Mouse (Mus musculus) liver, embryonic 11.5 days (tissue): ENCODE data around the gene Ints6. TPM values are rescaled to one million over a fixed set of nuclear protein-coding genes. Genes with fewer than 3 reads are reported as not detected.

Source experiments
- ATAC-seq: fragments of 200-750 bp; cut with Nextera tagmentation; replicated peaks from 2 replicates; pipeline ENCODE4 v1.8.0; 2017; ENCODE audit warnings: moderate number of reproducible peaks, mild to moderate bottlenecking, moderate TSS enrichment, moderate library complexity; ENCODE audit not compliant: low FRiP score
- DNase-seq: peaks from one replicate; pipeline ENCODE4 v3.0.0-alpha.2; 2017; ENCODE audit warnings: low spot score
- H3K27ac ChIP-seq: fragments of 300-500 bp; sonication (generic); 2 replicates; pipeline ENCODE4 v1.5.1; 2014; ENCODE audit warnings: mild to moderate bottlenecking, low read depth, low read length, control low read depth
- H3K27me3 ChIP-seq: fragments of 300-500 bp; sonication (generic); replicated peaks from 2 replicates; pipeline ENCODE4 v1.6.1; 2014; ENCODE audit warnings: low read length, mixed read lengths; ENCODE audit not compliant: control insufficient read depth, insufficient read depth
- H3K36me3 ChIP-seq: fragments of 300-500 bp; sonication (generic); 2 replicates; pipeline ENCODE4 v1.6.1; 2014; ENCODE audit warnings: mild to moderate bottlenecking, low read length, moderate library complexity, mixed read lengths; ENCODE audit not compliant: control insufficient read depth, insufficient read depth
- H3K4me1 ChIP-seq: fragments of 300-500 bp; sonication (generic); replicated peaks from 2 replicates; pipeline ENCODE4 v1.6.1; 2014; ENCODE audit warnings: low read length, mixed read lengths; ENCODE audit not compliant: control insufficient read depth, insufficient read depth
- H3K4me2 ChIP-seq: fragments of 300-500 bp; sonication (generic); 2 replicates; pipeline ENCODE4 v1.6.1; 2014; ENCODE audit warnings: mild to moderate bottlenecking, control low read depth, moderate library complexity
- H3K4me3 ChIP-seq: fragments of 300-500 bp; sonication (generic); 2 replicates; pipeline ENCODE4 v1.5.1; 2014; ENCODE audit warnings: low read depth, low read length, control low read depth
- H3K9ac ChIP-seq: fragments of 300-500 bp; sonication (generic); 2 replicates; pipeline ENCODE4 v1.6.1; 2014; ENCODE audit warnings: low read depth, low read length, control low read depth
- H3K9me3 ChIP-seq: fragments of 300-500 bp; sonication (generic); 2 replicates; pipeline ENCODE4 v1.6.1; 2016; ENCODE audit warnings: low read length, inconsistent platforms, mixed read lengths; ENCODE audit not compliant: control insufficient read depth
- WGBS: fragments of 180-500 bp; shearing (Covaris S2); extraction: QIAGEN DNeasy Blood & Tissue Kit; methylation state at CpG from one replicate; pipeline ENCODE4 v1.1.7; 2014; 5-methylcytosine and 5-hydroxymethylcytosine counted together
- polyA plus RNA-seq: library from polyadenylated mRNA; unstranded; fragments of >200 nt; fragmentation: Nextera tagmentation; extraction: Ambion mirVana; gene quantifications from 2 replicates; pipeline ENCODE4 v1.2.1, GENCODE M21; 2014

The Ints6 gene
- 30.1 and 32.2 TPM in 2 replicates for polyA plus RNA-seq

DNA sequence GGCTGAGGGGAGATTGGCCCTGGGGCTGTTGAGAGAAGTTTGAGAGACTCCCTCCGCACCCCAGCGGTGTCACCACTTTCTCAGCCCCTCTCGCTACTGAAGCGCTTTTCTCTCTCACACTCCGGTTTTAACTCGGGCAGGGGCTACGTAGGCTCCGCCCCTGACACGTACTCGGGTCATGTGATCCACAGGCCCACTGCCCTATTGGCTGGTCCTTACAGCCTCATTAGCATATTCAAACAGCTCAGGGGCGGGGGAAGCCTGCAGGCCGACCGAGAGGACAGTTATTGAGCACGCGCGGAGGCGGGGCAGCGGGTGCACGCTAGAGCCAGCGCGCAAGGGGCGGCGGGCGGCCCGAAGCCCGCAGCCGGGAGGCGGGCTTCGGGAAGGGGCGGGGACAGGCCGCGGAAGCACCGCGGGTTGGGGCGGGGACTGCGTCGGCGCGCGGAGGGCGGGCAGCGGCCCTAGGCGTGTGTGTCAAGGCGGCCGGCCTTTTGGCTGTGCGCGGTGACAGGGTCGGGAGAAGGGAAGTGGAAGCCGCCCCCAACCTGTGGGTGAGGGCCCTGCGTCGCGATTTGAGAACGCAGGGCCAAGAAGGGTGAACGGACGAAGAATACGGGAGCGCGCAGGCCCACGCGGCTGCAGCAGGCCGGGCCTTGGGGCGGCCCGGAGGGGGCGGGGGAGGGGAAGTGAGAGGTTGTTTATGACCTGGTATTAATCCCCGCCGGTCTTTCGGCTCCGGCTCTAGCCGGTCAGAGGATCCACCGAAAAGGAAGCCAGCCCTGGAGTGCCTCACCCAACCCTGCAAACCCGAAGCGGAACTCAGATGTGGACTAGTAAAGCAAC, at the start of gene Ints6:
Ints6 (minus strand) TSS at position 134 of the 846 bp plus-strand sequence.
- Histone ChIP-seq H3K27me3 (no peaks in the 10 kb centered on the region), H3K9me3 (no peaks in the 10 kb centered on the region), H3K4me1 (peaks cover 8% of the 10 kb centered on the region), H3K36me3 (peaks cover 6% of the 10 kb centered on the region; the same call in 1 of the 2 replicates), H3K9ac (peak within 1 kb of the TSS; percentile 99), H3K4me3 (peak within 1 kb of the TSS; percentile 97), H3K27ac (peak within 1 kb of the TSS; percentile 100), H3K4me2 (peak within 1 kb of the TSS; percentile 89)
- under 1% methylated on average over 71 of the region's 72 CpGs for WGBS
- ATAC-seq (peak; percentile 95), DNase-seq (peak; percentile 94)

DNA sequence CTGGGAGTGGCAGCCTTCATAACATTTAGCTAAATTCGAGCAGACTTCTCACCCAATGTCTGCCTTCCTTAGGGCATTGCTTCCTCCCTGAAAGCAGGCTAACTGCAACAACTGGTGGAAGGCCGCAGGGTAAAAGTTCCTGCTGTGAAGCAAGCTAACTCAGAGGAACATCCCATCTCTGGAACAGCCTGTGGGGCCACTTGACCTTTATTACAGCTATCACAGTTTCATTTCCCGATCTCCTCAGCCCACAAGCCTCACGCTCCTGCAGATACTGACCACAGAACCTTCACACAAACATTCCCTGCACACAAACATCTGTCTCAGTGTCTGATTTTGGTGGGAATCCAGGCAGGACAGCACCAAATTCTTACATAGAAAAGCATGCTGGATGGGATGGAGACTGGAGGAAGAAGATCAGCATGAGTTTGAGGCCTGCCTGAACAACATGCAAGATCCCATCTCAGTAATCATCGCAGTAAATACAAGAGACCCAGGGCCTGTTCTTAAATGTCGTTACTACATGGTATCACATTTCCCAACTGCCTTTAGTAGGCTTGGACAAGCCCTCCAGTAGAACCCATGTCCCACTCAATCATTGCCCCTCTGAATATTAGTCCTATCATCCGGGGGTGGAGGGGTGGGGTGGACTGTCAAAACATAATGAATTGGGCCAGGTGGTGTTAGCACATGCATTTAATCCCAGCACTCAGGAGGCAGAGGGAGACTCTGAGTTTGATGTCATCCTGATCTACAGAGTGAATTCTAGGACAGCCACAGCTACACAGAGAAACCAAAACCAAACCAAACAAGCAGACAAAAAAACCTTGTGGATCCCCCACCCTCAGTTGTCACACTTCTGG, 47.9 kb upstream of the Ints6 start:
- ATAC-seq (no peak), DNase-seq (no peak)
- Histone ChIP-seq H3K27me3 (no peaks in the 10 kb centered on the region), H3K9ac (no peak overlapping the region), H3K9me3 (no peaks in the 10 kb centered on the region), H3K4me2 (no peak overlapping the region), H3K4me3 (no peak overlapping the region), H3K27ac (no peak overlapping the region), H3K4me1 (no peaks in the 10 kb centered on the region), H3K36me3 (no peaks in the 10 kb centered on the region)
- WGBS = 57% methylated on average over 7 of the region's 7 CpGs

DNA sequence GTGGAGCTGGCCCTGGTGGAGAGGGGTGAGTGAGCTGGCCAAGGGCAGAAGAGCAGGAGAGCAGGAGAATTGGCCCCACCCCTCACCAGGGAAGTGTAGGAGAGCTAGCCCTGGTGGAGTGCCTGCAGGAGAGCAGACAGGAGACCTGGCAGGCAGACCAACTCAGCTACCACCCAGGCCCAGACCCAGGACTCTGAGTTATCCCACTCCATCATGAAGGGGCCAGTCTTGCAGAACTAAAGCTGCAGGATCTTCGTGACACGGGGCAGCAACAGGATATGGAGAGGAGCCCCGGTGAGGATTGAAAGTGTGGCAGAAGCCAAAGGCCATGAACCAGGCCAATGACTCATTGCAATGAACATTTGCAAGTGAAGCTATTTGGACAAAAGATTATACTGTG, 46.0 kb upstream of the Ints6 start:
- no peak overlapping the region for H3K9ac ChIP-seq
- no peak overlapping the region for H3K4me2 ChIP-seq
- H3K36me3 ChIP-seq = no peaks in the 10 kb centered on the region
- H3K4me3 ChIP-seq = no peak overlapping the region
- H3K27ac ChIP-seq = no peak overlapping the region
- H3K27me3 ChIP-seq = no peaks in the 10 kb centered on the region
- no peaks in the 10 kb centered on the region for H3K4me1 ChIP-seq
- no peaks in the 10 kb centered on the region for H3K9me3 ChIP-seq
- WGBS = 43% methylated on average over 3 of the region's 3 CpGs
- DNase-seq (no peak), ATAC-seq (no peak)

DNA sequence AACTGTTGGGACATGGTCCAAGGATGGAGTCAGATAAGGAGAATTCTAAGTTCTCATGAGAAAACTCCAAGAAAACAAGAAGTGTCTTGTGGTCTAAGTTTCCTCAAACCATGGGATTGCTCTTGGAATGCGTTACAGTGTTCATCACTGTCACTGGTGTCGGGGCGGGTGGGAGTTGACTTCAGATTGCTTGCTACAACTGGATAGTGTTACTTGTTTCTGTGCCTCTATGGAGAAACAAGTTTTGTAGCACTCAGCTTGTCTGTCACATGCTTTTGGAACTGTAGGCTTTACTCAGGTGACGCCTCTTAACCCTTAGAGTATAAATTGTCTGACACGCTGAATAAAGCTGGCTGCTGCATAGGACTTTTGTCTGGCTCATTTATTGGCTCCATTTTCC, 42.2 kb upstream of the Ints6 start:
- Histone ChIP-seq H3K4me3 (no peak overlapping the region), H3K4me2 (no peak overlapping the region), H3K27ac (no peak overlapping the region), H3K9ac (no peak overlapping the region), H3K36me3 (no peaks in the 10 kb centered on the region), H3K4me1 (no peaks in the 10 kb centered on the region), H3K27me3 (no peaks in the 10 kb centered on the region), H3K9me3 (no peaks in the 10 kb centered on the region)
- ATAC-seq (no peak), DNase-seq (no peak)
- 73% methylated on average over 5 of the region's 5 CpGs for WGBS

DNA sequence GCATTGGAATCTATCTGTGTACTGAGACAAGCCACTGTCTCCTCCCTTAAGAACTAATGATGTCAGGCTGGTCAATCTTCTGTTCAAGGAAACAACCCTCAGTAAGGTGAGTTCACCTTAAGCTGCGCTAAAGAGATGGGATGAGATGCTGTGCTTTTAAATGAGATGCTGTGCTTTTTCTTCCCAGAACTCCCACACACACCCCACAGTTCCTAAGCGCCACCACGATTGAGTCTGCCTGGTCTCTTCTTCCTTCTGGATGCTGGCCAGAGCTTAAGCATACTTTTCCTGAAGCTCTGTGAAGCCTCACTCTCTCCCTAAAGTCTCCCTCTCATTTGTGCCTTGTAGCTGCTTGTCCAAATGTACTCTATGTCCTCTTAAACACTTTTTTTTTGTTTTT, 39.8 kb upstream of the Ints6 start:
- Histone ChIP-seq H3K36me3 (no peaks in the 10 kb centered on the region), H3K27me3 (no peaks in the 10 kb centered on the region), H3K4me3 (no peak overlapping the region), H3K27ac (no peak overlapping the region), H3K4me2 (no peak overlapping the region), H3K9me3 (no peaks in the 10 kb centered on the region), H3K9ac (no peak overlapping the region), H3K4me1 (no peaks in the 10 kb centered on the region; the same call in 1 of the 2 replicates)
- ATAC-seq = no peak
- DNase-seq = no peak
- 80% methylated on average over 3 of the region's 3 CpGs for WGBS

DNA sequence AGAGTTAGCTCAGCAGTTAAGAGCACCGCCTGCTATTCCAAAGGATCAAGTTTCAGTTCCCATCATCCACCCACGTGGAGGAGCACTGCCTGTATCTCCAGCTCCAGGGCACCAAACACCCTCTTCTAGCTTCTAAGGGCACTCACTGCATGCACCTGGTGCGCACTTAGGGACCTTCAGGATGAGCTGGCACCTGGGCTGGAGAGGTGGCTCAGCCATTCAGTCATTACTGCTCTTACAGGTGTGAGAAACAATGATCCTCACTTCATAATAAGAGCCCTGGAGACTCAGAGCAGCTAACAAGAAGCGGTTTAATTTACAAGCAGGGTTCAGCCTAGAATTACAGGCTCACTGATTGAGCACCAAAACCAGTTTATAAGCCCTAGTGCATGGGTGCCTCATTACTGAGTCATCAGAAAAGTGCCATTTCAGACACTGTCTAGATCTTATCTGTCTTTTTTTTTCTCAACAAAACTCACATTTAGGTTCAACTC, 37.7 kb upstream of the Ints6 start:
- H3K9ac ChIP-seq = no peak overlapping the region
- H3K27ac ChIP-seq = no peak overlapping the region
- no peak for ATAC-seq
- H3K27me3 ChIP-seq = no peaks in the 10 kb centered on the region
- no peaks in the 10 kb centered on the region for H3K9me3 ChIP-seq
- H3K4me2 ChIP-seq = peak overlapping the region; percentile 32; the same call in 1 of the 2 replicates
- no peaks in the 10 kb centered on the region for H3K36me3 ChIP-seq
- H3K4me1 ChIP-seq = no peaks in the 10 kb centered on the region; the same call in 1 of the 2 replicates
- H3K4me3 ChIP-seq = no peak overlapping the region
- no peak for DNase-seq
- 20% methylated on average over 4 of the region's 4 CpGs for WGBS

DNA sequence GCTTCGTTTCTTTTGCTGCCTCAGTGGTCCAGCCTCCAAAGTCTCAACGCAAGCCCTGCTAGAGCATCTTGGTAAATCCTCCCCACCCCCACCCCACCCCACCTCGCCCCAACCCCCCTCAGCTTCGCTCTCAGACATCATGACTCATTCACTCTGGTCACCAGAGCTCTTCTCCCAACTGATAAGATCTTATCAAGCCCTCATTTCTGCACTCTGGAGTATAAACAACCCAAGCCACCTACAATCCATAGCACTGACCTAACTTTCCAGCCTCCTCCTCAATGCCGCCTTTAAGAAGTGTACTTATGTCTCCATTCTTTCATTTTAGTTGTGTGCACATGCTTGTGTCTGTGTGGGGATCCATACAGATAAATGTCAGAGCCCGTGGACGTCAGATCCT, 34.8 kb upstream of the Ints6 start:
- H3K9me3 ChIP-seq = no peaks in the 10 kb centered on the region
- no peak overlapping the region for H3K27ac ChIP-seq
- no peaks in the 10 kb centered on the region for H3K36me3 ChIP-seq
- WGBS = 43% methylated on average over 7 of the region's 7 CpGs
- no peak overlapping the region for H3K4me2 ChIP-seq
- H3K4me3 ChIP-seq = no peak overlapping the region
- H3K4me1 ChIP-seq = no peaks in the 10 kb centered on the region; the same call in 1 of the 2 replicates
- no peak for ATAC-seq
- H3K9ac ChIP-seq = no peak overlapping the region
- no peak for DNase-seq
- H3K27me3 ChIP-seq = no peaks in the 10 kb centered on the region

DNA sequence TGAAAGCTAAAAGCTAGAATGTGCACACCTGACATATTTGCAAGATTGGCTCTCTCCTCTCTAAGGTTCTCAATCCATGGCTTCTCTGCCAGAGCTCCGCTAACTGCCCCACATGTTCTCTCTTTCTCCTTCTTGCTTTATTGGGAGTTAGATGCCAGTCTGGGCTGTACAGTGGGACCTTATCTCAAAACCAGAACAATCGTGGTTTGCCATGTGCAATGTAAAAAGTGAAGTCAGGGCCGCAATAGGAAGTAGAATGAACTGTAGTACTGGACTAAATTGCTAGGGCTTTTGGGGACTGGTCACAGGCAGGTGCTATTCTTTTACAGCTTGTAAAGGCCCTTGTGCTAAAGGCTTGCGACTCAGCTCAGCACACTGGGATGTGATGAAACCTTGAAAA, 28.3 kb upstream of the Ints6 start:
- no peak overlapping the region for H3K4me2 ChIP-seq
- H3K9ac ChIP-seq = no peak overlapping the region
- H3K27ac ChIP-seq = no peak overlapping the region
- no peaks in the 10 kb centered on the region for H3K36me3 ChIP-seq
- DNase-seq (no peak), ATAC-seq (no peak)
- H3K4me1 ChIP-seq = no peaks in the 10 kb centered on the region; the same call in 1 of the 2 replicates
- no peaks in the 10 kb centered on the region for H3K9me3 ChIP-seq
- WGBS = 44% methylated on average over 4 of the region's 4 CpGs
- H3K27me3 ChIP-seq = no peaks in the 10 kb centered on the region
- no peak overlapping the region for H3K4me3 ChIP-seq
